Mouse (Mus musculus): ENCODE data around the gene Pnkp.

The Pnkp gene

DNA sequence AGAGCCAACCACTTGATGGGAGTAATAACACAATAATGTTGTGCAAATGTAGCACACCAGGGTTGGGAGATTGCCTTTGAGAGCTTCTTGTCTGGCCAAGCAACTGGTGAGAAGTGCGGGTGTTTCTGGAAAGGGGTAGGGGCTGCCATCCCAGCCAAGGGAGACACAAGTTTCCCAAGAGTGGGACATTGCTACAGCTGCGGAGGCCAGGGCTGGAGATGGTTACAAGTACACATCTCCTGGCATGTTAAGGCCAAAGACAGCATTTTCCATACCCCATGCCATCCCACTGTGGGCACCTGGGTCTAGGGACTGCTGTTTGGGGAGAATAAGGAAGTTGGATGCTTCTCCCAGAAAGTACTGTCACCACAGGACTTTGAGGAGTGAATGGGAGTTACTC, 3.9 kb upstream of the Pnkp start:
- DNase-seq (ENCODE audit: low spot score): no peak

DNA sequence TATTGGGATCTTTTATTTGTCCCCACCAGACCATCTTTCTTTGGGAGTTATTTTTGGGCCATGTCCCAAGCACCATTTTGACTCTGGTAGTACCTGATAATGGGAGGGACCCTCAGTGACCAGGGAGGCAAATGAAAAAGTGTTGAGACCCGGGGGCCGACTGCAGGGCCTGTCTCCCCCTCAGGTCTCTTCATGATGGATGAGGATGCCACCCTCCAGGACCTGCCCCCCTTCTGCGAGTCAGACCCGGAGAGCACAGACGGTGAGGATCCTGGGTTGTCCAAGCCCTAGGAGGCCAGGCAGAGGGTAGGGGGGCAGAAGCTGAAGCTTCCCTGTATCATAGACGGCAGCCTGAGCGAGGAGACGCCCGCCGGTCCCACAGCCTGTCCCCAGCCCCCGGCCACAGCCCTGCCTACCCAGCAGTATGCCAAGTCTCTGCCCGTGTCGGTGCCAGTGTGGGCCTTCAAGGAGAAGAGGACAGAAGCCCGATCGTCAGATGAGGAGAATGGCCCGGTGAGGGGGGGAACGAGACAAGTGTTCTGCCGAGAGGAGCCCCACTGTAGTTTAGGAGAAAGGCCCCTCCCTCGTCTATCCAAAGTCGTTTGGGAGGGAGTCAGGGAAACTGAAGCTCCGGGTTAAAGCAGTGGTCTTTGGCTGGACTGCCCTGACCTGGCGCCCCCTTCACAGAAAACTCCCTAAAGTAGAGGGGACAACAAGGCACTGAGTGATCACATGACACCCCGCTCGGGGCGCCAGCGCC, 3.2 kb upstream of the Pnkp start:
- DNase-seq (ENCODE audit: low spot score): peak; percentile 43

DNA sequence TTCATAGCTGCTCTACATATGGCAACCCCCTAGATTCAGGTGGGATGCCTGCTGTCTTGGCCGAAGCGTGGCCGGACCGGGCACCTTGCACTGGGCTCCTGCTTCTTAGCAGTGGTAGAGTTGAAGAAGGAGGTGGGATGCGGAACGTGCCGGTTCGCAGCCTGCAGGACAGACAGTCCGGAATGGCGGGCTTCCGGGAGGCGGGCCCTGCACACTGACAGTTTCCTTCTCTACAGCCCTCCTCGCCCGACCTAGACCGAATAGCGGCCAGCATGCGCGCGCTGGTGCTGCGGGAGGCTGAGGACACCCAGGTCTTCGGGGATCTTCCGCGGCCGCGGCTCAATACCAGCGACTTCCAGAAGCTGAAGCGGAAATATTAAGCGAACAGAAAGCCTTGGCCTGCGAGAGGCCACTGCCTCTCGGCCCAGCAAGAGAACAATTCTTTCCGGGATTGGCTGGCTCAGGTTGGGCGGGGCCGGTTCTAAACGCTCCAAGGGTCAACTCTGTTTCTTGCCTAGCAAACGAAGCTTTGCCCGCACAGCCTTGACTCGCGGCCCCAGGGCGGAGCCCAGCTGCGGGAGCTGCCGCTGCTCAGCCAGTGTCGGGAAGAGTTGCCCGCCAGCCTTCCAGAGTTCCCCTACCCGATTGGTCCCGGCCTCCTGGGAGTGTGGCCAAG, 2.4 kb upstream of the Pnkp start:
- peak; percentile 93 for DNase-seq (ENCODE audit: low spot score)

DNA sequence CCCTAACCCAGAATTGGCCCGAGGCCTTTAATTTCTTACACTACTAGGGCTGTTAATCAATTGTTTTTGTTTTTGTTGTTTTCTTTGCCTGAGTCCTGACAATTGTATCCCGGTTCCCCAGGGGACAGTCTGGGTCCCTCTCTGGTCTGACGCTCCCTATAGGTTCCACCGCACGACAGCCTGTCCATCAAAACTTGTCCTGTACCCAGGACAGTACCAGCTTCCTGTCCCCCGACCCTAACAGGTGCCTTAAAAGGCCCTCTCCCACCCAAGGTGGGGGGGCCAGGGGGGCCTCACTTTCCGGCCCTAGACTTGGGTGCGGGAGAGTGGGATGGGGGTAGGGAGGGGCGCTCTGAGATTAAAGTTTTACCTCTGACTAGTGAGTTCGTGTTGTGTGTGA, 1.9 kb upstream of the Pnkp start:
- no peak for DNase-seq (ENCODE audit: low spot score)

DNA sequence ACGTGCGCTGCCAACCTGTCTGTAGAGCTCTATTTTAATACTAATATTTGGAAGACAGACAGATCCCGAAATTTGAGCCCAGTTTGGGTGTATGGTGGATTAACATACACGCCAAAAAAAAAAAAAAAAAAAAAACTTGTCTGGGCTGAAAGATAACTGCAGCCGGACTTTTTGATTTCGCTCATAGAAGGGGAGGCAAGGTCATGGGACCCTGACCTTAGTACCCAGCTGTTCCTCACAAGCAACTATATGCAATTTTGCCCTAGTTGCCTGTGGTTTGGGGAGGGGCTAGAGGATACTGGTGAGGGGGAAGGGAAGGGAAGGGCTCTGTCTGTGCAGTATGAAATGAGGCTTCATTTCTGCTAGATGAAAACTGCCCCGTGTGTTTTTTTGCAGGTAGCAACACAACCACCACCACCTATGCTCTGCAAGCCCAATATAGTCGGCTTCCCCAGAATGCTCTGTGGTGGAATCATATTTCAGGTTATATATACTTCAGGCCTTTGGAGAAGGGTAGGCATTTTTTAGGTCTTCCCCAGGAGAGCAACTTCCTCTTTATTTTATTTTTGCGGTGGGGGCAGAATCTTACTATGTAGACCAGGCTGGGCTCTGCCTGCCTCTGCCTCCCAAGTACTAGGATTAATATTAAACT, 548 bp upstream of the Pnkp start:
- DNase-seq (ENCODE audit: low spot score): no peak

DNA sequence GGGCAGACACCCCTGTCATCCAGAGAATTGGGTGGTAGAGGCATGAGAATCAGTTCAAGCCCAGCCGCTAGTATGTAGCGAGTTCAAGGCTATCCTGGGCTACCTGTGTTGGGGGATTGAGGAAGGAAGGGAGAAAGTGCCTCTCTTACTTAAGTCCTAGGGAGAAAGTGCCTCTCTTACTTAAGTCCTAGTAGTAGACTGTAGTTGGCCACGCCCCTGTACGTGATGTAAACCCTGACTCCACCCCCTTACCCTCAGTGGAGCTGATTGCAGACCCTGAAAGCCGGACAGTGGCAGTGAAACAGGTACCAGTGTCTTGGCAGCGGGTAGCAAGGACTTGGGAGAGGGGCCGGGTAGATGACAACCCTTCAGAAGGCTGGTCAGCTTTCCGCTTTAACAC, 966 bp downstream of the Pnkp start:
- peak; percentile 49 for DNase-seq (ENCODE audit: low spot score)

DNA sequence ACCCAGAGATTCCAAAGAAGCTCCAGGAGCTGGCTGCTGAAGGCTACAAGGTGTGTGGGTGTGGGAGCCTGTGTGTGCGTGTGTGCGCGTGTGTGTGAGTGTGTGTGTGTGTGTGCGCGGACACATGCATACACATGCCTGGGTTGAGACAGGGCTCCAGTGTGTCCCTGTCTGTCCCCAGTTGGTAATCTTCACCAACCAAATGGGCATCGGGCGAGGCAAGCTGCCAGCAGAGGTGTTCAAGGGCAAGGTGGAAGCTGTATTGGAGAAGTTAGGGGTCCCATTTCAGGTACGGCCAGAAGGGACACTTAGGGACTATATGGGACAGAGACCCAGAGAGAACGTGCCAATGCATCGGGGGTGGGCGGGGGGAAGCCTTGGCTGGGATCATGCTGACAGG, 3.0 kb downstream of the Pnkp start:
- DNase-seq (ENCODE audit: low spot score): no peak

DNA sequence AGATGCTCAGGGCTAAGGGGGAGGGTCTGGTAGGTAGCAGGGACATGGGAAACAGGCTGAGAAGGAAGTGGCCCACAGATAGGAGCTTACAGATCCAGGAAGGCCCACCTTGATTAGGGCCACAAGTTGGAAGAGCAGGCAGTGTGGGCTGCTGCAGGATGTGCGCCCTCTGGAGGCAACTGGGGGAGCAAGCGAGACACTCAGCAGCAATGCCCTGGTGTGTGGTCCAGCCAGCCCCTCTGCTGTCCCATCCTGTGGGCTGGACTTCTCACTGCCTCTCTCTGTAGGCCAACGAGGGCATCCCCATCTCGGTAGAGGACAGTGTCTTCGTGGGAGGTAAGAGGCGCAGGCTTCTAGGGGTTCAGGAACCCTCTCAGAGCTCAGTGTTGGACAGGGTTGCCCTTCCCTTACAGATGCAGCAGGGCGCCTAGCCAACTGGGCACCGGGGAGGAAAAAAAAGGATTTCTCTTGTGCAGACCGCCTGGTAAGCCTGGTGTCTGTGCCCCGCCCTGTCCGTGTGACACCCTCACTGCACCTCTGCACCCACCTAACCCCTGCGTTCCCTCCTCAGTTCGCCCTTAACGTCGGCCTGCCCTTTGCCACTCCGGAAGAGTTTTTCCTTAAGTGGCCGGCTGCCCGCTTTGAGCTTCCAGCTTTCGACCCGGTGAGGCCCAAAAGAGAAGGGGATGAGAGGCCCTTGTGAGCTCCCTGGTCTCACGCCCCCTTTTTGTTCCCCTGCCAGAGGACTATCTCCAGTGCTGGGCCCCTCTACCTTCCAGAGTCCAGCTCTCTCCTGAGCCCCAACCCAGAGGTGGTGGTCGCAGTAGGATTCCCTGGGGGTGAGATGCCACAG, 3.9 kb downstream of the Pnkp start:
- no peak for DNase-seq (ENCODE audit: low spot score)

DNA sequence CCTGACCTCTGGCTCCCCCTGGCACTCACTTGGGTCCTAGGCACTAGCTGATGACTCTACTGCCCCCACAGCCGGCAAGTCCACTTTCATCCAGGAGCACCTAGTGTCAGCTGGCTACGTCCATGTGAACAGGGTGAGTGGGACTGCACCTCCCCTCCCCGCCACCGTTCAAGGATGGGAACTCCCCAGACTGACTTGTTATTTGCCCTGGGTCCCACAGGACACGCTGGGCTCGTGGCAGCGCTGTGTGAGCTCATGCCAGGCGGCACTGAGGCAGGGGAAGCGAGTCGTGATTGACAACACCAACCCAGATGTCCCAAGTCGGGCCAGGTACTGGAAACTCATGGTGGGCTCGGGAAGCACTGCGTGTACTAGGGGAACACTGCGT, 4.5 kb downstream of the Pnkp start:
- DNase-seq (ENCODE audit: low spot score): no peak

DNA sequence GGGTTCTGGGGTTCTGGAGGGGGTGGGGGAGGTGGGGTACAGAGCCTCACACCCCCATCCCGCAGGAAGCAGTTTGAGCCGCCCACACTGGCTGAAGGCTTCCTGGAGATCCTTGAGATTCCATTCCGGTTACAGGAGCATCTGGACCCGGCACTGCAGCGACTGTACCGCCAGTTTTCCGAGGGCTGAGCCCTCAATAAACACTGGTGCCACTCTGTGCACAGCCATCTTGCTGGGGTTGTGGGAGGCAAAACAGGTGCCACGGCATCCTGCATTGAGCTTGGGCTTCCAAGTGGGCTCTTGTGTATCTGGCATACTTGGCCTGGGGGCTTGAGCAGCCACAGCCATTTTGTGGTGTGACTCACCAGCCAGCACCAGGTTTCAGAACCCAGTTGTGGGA, 5.5 kb downstream of the Pnkp start:
- no peak for DNase-seq (ENCODE audit: low spot score)

DNA sequence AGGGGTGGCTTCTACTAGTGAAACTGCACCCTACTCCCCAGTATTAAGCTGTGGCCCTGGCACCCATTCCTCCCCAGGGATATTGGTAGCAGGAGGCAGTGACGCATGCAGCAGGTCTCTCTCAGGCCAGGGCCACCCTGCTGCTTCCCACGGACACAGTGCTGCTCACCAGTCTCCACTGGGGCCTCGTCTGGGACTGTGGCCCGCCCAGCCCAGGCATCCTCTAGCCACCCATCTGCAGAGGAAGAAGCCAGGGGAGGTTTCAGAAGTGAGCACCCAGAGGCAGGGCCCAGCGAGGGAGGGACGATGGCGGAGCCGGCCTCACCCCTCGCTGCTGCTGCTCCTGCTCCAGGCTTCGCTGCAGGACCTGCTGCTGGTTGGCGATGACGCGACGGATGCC, 6.3 kb downstream of the Pnkp start:
- no peak for DNase-seq (ENCODE audit: low spot score)

DNA sequence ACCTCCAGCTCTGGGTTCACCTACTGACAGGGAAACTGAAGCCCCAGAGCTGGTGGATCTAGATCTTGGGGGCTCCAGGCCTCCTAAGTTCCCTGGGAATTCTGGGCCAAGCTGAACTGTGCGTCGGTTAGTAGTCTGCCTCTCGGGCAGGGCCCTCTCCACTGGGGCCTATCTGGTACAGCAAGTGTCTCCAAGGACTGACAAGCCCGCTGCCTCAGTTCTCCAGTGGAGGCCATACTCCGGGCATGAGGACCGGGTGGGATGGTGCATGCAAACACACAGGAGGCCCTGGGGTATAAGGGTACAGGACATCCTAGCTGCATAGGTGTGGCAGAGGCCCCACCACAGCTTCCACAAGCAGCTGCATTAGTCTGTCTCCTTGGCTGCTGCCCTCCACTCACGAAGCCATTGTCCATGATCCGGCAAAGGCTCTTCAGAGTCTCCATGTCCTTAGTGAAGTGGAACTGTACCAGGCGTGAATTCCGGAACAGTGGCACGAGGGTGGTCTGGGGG, 7.1 kb downstream of the Pnkp start:
- DNase-seq (ENCODE audit: low spot score): no peak

DNA sequence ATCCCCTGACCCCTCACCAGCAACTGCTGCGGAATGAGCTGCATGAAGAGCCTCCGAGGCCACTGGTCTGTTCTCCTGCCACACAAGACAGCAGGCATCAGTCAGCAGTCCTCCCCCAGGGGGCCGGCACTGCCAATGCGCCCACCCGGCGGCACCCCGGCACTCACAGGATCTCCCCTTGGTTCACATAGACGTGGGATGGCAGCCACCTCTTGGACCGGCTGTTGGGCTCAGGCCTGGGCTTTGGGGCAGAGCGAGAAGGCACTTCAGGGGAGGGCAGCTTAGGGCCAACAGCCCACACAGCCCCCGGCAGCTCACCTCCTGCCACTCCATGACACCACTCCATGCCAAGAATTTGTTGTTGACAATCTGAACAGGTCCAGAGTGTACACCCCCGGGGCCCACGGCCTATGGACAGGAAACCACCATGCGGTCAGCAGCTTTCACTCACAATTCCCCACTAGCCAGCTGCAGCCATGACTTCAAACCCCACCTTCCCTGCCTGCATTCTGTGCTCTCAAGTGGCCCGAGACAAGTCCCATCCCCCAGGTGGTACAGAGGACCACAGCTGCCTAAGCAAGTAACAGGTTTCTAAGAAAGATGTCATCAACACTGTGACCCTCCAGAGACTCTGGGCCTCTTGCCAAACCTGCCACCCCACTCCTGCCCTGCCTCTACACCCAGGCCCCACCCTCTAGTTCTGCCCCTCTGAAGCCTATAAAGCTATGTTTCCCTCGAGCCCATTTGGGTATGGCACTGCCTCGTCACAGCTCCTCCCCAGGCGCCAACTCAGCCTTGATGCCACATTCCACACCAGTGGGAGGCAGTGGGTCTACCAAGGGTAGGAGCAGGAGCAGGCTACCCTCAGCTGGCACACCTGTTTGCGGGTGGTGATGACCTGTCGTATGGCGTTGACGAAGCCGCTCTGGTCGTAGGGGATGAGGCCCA, 7.9 kb downstream of the Pnkp start:
- DNase-seq (ENCODE audit: low spot score): no peak

DNA sequence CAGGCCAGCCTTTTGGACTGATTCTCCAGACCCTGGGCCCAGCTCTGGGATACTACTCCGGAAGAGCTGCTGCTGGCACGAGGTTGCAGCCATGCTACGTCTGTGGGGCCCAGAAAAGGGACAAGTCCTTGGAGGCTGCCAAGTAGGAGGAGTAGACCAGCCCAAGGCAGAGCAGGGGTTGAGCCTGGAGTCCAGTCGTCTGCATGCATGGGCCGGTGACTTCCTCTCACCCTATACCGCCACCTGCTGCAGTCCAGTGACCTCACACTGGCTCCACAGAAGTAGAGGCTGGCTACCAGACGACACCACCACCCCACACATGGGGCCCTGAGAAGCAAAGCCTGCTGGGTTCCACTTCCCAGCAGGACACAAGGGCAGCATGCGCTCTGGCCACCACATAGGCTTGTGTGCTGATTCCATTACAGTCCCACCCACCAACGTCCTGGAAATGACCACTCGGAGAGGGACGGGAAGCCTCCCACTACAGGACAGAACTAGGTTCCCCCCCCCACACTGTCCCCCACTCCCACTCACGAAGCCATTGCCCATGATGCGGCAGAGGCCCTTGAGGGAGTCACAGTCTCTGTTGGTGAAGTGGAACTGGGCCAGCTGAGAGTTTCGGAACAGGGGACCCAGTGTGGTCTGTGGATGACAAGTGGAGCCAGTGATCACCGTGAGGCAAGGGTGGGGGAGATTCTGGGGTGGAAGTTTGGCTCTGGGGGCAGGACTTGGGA, 9.5 kb downstream of the Pnkp start:
- no peak for DNase-seq (ENCODE audit: low spot score)

DNA sequence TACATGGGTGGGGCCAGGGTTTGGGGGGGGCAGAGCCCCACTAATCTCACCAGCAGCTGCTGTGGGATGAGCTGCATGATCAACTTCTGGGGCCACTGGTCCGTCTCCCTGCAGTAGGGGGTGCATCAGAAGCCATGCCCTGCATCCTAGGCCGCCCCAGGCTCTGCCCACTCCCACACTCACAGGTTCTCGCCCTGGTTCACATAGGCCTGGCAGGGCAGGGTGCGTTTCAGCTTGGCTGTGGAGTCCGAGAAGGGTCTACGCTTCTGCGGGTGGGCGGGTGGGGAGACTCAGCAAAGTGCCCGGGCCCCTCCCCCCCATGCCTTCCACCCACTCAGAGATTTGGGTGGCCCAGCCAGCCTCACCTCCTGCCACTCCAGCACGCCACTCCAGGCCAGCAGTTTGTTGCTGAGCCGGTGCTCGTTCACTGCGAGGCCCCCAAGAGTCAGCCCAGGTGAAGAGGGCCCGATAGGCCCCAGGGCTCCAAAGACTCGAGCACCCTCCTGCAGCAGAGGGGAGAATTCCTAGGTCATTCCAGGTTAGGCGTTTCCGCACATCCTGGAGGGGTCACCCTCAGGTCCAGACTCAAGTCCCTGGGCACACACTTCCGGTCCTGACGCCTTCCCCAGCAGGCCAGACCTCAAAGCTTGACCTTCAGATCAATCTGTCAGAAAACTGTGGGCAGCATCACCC, 10.2 kb downstream of the Pnkp start:
- DNase-seq (ENCODE audit: low spot score): no peak

DNA sequence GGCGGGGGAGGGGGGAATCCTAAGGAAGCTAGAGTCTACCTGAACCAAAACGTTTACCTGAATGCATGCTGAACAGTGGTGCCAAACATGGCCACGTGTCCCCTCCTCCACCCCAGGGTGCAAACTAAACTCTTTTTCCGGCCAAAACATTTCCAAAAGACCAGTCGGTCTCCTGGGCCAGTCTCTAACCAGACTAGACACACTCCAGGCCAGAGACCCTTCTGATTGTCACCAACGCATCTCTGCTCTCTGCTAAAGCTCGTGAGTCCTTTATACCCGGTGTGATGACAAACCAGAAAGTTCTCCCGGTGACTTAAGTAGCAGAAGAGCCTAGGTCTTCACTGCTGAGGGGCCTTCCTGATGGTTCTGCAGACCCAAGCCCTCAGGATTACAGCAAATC, 10.9 kb downstream of the Pnkp start:
- no peak for DNase-seq (ENCODE audit: low spot score)

DNA sequence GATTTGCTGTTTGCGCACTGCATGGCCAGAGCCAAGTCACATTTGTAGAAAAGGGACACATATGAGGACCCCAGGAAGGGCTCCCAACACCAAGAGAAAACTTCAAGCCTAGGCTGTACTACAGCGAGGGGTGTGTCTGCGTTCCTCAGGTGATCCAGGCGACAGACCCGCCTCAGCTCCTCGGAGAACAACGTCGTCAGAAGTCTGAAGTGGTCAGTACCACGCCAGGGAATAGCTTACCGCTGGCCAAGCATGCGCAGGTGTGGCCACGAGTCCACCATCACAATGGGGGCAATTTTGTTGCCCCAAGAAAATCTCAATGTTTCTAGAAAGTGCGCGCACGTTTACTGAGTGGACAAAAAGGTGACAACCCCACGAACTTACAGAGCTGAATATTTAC, 11.5 kb downstream of the Pnkp start:
- peak; percentile 53 for DNase-seq (ENCODE audit: low spot score)

DNA sequence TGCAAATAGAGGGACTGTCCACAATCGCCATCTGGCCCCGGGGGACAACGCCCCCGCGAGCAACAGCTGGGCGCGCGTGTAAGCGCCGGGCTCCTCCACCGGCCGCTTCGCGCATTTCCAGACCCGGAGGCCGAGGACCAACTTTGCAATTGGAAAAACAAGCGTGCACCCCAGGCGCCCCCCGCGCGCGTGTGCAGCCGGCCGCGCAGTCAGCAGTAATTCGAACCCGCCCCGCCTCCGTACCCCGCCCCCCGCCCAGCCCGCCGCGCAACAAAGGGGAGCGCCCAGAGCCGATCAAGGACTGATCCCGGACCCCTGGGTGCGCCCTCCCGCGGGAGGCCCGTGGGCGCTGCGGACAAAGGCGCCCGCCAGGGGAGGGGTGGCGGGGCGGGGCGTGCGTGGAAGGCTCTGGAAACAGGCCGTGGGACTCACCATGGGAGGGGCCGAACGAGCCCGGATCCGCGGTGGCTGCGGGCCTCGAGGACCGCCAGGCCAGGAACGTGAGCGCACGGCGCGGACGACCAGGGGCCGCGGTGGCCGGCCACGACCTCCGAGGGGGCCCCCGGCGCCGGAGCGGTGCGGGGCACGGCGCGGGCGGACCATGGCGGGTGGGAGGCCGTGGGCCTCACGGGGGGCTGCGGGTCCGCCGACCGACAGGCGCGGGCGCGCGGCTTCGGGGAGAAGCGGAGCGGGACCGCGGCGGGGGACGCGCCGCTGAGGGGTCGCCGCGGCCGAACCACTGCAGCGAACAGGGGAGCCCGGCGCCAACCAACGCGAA, 12.2 kb downstream of the Pnkp start:
- DNase-seq (ENCODE audit: low spot score): peak; percentile 85
